Mouse (Mus musculus) liver, adult 2 months (tissue): ENCODE data around the gene Zswim5.

Experiments used
- CTCF ChIP-seq: fragments of 200-500 bp; IDR thresholded peaks from 2 replicates; pipeline ENCODE4 v1.5.1; 2011; ENCODE audit warnings: low read depth, low read length, control low read depth
- POLR2A ChIP-seq: fragments of 200-500 bp; IDR thresholded peaks from 2 replicates; pipeline ENCODE4 v1.6.1; 2011; ENCODE audit warnings: low read length, control low read depth; ENCODE audit not compliant: insufficient read depth; ENCODE audit errors: extremely low read depth

DNA sequence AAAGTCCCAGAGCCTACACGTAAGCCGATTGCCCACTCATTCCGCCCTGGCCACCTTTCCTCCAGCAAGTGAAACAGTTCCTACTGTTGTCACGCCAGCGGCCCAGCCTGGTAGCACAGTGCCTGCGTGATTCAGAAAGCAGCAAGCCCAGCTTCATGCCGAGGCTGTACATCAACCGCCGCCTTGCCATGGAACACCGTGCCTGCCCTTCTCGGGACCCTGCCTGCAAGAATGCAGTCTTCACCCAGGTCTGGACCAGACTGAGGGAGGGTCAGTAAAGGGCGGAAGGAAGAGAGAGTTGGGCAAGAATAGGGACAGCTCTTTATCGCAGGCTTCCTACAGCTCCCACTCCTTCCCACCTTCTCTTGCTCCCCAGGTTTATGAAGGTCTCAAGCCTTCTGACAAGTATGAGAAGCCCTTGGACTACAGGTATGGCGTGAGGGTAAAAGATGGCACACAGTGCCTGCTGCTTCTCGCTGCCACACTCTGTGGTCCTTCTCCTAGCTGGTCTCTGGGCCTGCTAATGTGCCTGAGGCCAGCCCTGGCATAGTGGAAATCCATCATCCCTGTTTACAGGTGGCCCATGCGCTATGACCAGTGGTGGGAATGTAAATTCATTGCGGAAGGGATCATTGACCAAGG is 122.5 kb downstream of the Zswim5 start:
- TF ChIP-seq CTCF (no peak), POLR2A (no peak)
